Mouse (Mus musculus): ENCODE data around the gene Fstl1. TPM values are rescaled to one million over a fixed set of nuclear protein-coding genes. Genes with fewer than 3 reads are reported as not detected.
A peak's percentile ranks its signal among the peaks of the same experiment; 100 is the strongest.

Fstl1 gene
- polyA plus RNA-seq, 1 experiment from 2014 or later, result 126 TPM

GRCm38 (mm10) chr16:37789394-37789920, 12.8 kb downstream of the Fstl1 start:
- Histone ChIP-seq H3K36me3 (no peaks in the 10 kb centered on the region), H3K9me3 (no peaks in the 10 kb centered on the region), H3K4me1 (replicated peaks) (peaks cover 66% of the 10 kb centered on the region), H3K9ac (no peak overlapping the region), H3K27ac (peak overlapping the region; percentile 79; the same call in 1 of the 2 replicates), H3K27me3 (no peaks in the 10 kb centered on the region), H3K4me2 (no peak overlapping the region), H3K4me3 (no peak overlapping the region)
- 87% methylated on average over 6 of the region's 6 CpGs for WGBS
- no peak for ATAC-seq (ENCODE audit: low FRiP score)

- H3K9me3 ChIP-seq, result no peaks in the 10 kb centered on the region
- no peaks in the 10 kb centered on the region for H3K36me3 ChIP-seq
- H3K4me1 ChIP-seq (replicated peaks), result peaks cover 64% of the 10 kb centered on the region
- no peak overlapping the region for H3K27ac ChIP-seq
- no peaks in the 10 kb centered on the region for H3K27me3 ChIP-seq
- no peak overlapping the region for H3K4me2 ChIP-seq
- 78% methylated on average over 12 of the region's 12 CpGs for WGBS
- H3K9ac ChIP-seq, result no peak overlapping the region
- H3K4me3 ChIP-seq, result no peak overlapping the region
- no peak for ATAC-seq (ENCODE audit: low FRiP score)
These were observed 13.5 kb downstream of the Fstl1 start for GRCm38 (mm10) chr16:37790008-37790780.

- no peaks in the 10 kb centered on the region for H3K27me3 ChIP-seq
- H3K4me2 ChIP-seq, result no peak overlapping the region
- no peak overlapping the region for H3K27ac ChIP-seq
- H3K9ac ChIP-seq, result no peak overlapping the region
- no peaks in the 10 kb centered on the region; the same call in 1 of the 2 replicates for H3K36me3 ChIP-seq
- H3K4me3 ChIP-seq, result no peak overlapping the region
- H3K4me1 ChIP-seq (replicated peaks), result peaks cover 58% of the 10 kb centered on the region
- H3K9me3 ChIP-seq, result no peaks in the 10 kb centered on the region
- 80% methylated on average over 8 of the region's 8 CpGs for WGBS
- no peak for ATAC-seq (ENCODE audit: low FRiP score)
These were observed 14.1 kb downstream of the Fstl1 start for GRCm38 (mm10) chr16:37790781-37791175.

- H3K36me3 ChIP-seq, result peaks cover 5% of the 10 kb centered on the region; the same call in 1 of the 2 replicates
- peaks cover 12% of the 10 kb centered on the region for H3K4me1 ChIP-seq (replicated peaks)
- H3K27me3 ChIP-seq, result no peaks in the 10 kb centered on the region
- H3K9ac ChIP-seq, result no peak overlapping the region
- H3K27ac ChIP-seq, result no peak overlapping the region
- 96% methylated on average over 10 of the region's 10 CpGs for WGBS
- H3K9me3 ChIP-seq, result no peaks in the 10 kb centered on the region
- H3K4me3 ChIP-seq, result no peak overlapping the region
- ATAC-seq (ENCODE audit: low FRiP score), result no peak
- no peak overlapping the region for H3K4me2 ChIP-seq
These were observed 19.0 kb downstream of the Fstl1 start for GRCm38 (mm10) chr16:37795651-37796150.

GRCm38 (mm10) chr16:37796270-37796669, 19.6 kb downstream of the Fstl1 start:
- Histone ChIP-seq H3K4me2 (no peak overlapping the region), H3K4me3 (no peak overlapping the region), H3K9me3 (no peaks in the 10 kb centered on the region), H3K27ac (no peak overlapping the region), H3K4me1 (replicated peaks) (peaks cover 12% of the 10 kb centered on the region), H3K36me3 (peaks cover 5% of the 10 kb centered on the region; the same call in 1 of the 2 replicates), H3K27me3 (no peaks in the 10 kb centered on the region), H3K9ac (no peak overlapping the region)
- WGBS, result 98% methylated on average over 11 of the region's 11 CpGs
- no peak for ATAC-seq (ENCODE audit: low FRiP score)

GRCm38 (mm10) chr16:37801097-37801496, 24.4 kb downstream of the Fstl1 start:
- whole genome bisulfite sequencing, result 92% methylated on average over 2 of the region's 2 CpGs
- H3K4me3 ChIP-seq, result no peak overlapping the region
- peaks cover 24% of the 10 kb centered on the region for H3K36me3 ChIP-seq
- H3K4me1 ChIP-seq (replicated peaks), result peaks cover 15% of the 10 kb centered on the region
- H3K4me2 ChIP-seq, result no peak overlapping the region
- H3K9me3 ChIP-seq, result no peaks in the 10 kb centered on the region
- H3K9ac ChIP-seq, result no peak overlapping the region
- no peaks in the 10 kb centered on the region for H3K27me3 ChIP-seq
- H3K27ac ChIP-seq, result no peak overlapping the region
- ATAC-seq (ENCODE audit: low FRiP score), result no peak

- Histone ChIP-seq H3K4me2 (no peak overlapping the region), H3K4me1 (replicated peaks) (peaks cover 20% of the 10 kb centered on the region), H3K27ac (peak overlapping the region; percentile 66), H3K27me3 (no peaks in the 10 kb centered on the region), H3K36me3 (peaks cover 24% of the 10 kb centered on the region), H3K9ac (no peak overlapping the region), H3K9me3 (no peaks in the 10 kb centered on the region), H3K4me3 (no peak overlapping the region)
- peak; percentile 75 for ATAC-seq (ENCODE audit: low FRiP score)
- WGBS, result 64% methylated on average over 4 of the region's 4 CpGs
These were observed 26.1 kb downstream of the Fstl1 start for GRCm38 (mm10) chr16:37802686-37803295.

- H3K27ac ChIP-seq, result peak overlapping the region; percentile 40; the same call in 1 of the 2 replicates
- ATAC-seq (ENCODE audit: low FRiP score), result no peak
- H3K27me3 ChIP-seq, result no peaks in the 10 kb centered on the region
- peaks cover 20% of the 10 kb centered on the region for H3K4me1 ChIP-seq (replicated peaks)
- no peak overlapping the region for H3K4me2 ChIP-seq
- H3K36me3 ChIP-seq, result peaks cover 24% of the 10 kb centered on the region
- no peak overlapping the region for H3K9ac ChIP-seq
- WGBS, result 96% methylated on average over 9 of the region's 9 CpGs
- no peak overlapping the region for H3K4me3 ChIP-seq
- H3K9me3 ChIP-seq, result no peaks in the 10 kb centered on the region
These were observed 26.8 kb downstream of the Fstl1 start for GRCm38 (mm10) chr16:37803387-37803950.

GRCm38 (mm10) chr16:37805746-37806495, 29.2 kb downstream of the Fstl1 start:
- H3K27me3 ChIP-seq, result no peaks in the 10 kb centered on the region
- peak overlapping the region; percentile 35; the same call in 1 of the 2 replicates for H3K27ac ChIP-seq
- no peak overlapping the region for H3K4me2 ChIP-seq
- H3K9me3 ChIP-seq, result no peaks in the 10 kb centered on the region
- peaks cover 19% of the 10 kb centered on the region for H3K36me3 ChIP-seq
- WGBS, result 80% methylated on average over 3 of the region's 3 CpGs
- no peak overlapping the region for H3K9ac ChIP-seq
- ATAC-seq (ENCODE audit: low FRiP score), result no peak
- H3K4me1 ChIP-seq (replicated peaks), result peaks cover 25% of the 10 kb centered on the region
- no peak overlapping the region for H3K4me3 ChIP-seq

GRCm38 (mm10) chr16:37807269-37807668, 30.6 kb downstream of the Fstl1 start:
- WGBS, result 65% methylated on average over 8 of the region's 8 CpGs
- H3K4me2 ChIP-seq, result no peak overlapping the region
- no peak for ATAC-seq (ENCODE audit: low FRiP score)
- no peak overlapping the region for H3K4me3 ChIP-seq
- no peaks in the 10 kb centered on the region for H3K27me3 ChIP-seq
- H3K9ac ChIP-seq, result no peak overlapping the region
- H3K27ac ChIP-seq, result no peak overlapping the region
- H3K4me1 ChIP-seq (replicated peaks), result peaks cover 28% of the 10 kb centered on the region
- no peaks in the 10 kb centered on the region for H3K9me3 ChIP-seq
- H3K36me3 ChIP-seq, result peaks cover 19% of the 10 kb centered on the region

- Histone ChIP-seq H3K4me3 (no peak overlapping the region), H3K9ac (no peak overlapping the region), H3K9me3 (no peaks in the 10 kb centered on the region), H3K27ac (0 out of 2 replicates have a peak overlapping the region, but pooled peaks have one; percentile 42), H3K4me1 (replicated peaks) (peaks cover 33% of the 10 kb centered on the region), H3K36me3 (peaks cover 11% of the 10 kb centered on the region), H3K27me3 (no peaks in the 10 kb centered on the region), H3K4me2 (no peak overlapping the region)
- no peak for ATAC-seq (ENCODE audit: low FRiP score)
- 32% methylated on average over 10 of the region's 10 CpGs for WGBS
These were observed 32.4 kb downstream of the Fstl1 start for GRCm38 (mm10) chr16:37808866-37809622.

Data from hindbrain, embryonic 13.5 days (tissue).